Mouse (Mus musculus) intestine, embryonic 14.5 days (tissue): ENCODE data around the gene Bex1. TPM values are rescaled to one million over a fixed set of nuclear protein-coding genes. Genes with fewer than 3 reads are reported as not detected.

Experiments
- ATAC-seq: fragments of 200-750 bp; cut with Nextera tagmentation; replicated peaks from 2 replicates; pipeline ENCODE4 v1.8.0; 2017; ENCODE audit warnings: low read depth, moderate number of reproducible peaks, moderate TSS enrichment, moderate library complexity; ENCODE audit not compliant: low FRiP score, low TSS enrichment
- DNase-seq: peaks from one replicate; pipeline ENCODE4 v3.0.0-alpha.2; 2018; ENCODE audit warnings: low spot score
- H3K27ac ChIP-seq: fragments of 300-500 bp; sonication (generic); 2 replicates; pipeline ENCODE4 v1.5.1; 2014; ENCODE audit warnings: low read depth, mild to moderate bottlenecking, control low read depth
- H3K27me3 ChIP-seq: fragments of 300-500 bp; sonication (generic); replicated peaks from 2 replicates; pipeline ENCODE4 v1.6.1; 2014; ENCODE audit warnings: low read length, control low read depth; ENCODE audit not compliant: control insufficient read depth, insufficient read depth
- H3K36me3 ChIP-seq: fragments of 300-500 bp; sonication (generic); 2 replicates; pipeline ENCODE4 v1.6.1; 2014; ENCODE audit warnings: low read length, control low read depth; ENCODE audit not compliant: control insufficient read depth, insufficient read depth
- H3K4me1 ChIP-seq: fragments of 300-500 bp; sonication (generic); replicated peaks from 2 replicates; pipeline ENCODE4 v1.6.1; 2014; ENCODE audit warnings: low read length, control low read depth, mixed read lengths; ENCODE audit not compliant: control insufficient read depth, insufficient read depth
- H3K4me2 ChIP-seq: fragments of 300-500 bp; sonication (generic); 2 replicates; pipeline ENCODE4 v1.6.1; 2014; ENCODE audit warnings: low read length
- H3K4me3 ChIP-seq: fragments of 300-500 bp; sonication (generic); 2 replicates; pipeline ENCODE4 v1.5.1; 2014; ENCODE audit warnings: low read depth, low read length, control low read depth, mixed read lengths
- H3K9ac ChIP-seq: fragments of 300-500 bp; sonication (generic); 2 replicates; pipeline ENCODE4 v1.6.1; 2014; ENCODE audit warnings: mild to moderate bottlenecking, low read length
- H3K9me3 ChIP-seq: fragments of 300-500 bp; sonication (generic); 2 replicates; pipeline ENCODE4 v1.6.1; 2016; ENCODE audit warnings: low read length, control low read depth; ENCODE audit not compliant: control insufficient read depth
- WGBS: fragments of 180-500 bp; shearing (Covaris S2); extraction: QIAGEN DNeasy Blood & Tissue Kit; methylation state at CpG from one replicate; pipeline ENCODE4 v1.1.7; 2014; 5-methylcytosine and 5-hydroxymethylcytosine counted together
- microRNA-seq: library from miRNA; unstranded; fragments of <30 nt; microRNA quantifications from one replicate; pipeline ENCODE4, GENCODE M21; 2016
- polyA plus RNA-seq: library from polyadenylated mRNA; unstranded; fragments of >200 nt; fragmentation: Nextera tagmentation; extraction: Ambion mirVana; gene quantifications from 2 replicates; pipeline ENCODE4 v1.2.1, GENCODE M21; 2014

The Bex1 gene
- polyA plus RNA-seq, 1 experiment from 2014 or later, result 206 TPM

DNA sequence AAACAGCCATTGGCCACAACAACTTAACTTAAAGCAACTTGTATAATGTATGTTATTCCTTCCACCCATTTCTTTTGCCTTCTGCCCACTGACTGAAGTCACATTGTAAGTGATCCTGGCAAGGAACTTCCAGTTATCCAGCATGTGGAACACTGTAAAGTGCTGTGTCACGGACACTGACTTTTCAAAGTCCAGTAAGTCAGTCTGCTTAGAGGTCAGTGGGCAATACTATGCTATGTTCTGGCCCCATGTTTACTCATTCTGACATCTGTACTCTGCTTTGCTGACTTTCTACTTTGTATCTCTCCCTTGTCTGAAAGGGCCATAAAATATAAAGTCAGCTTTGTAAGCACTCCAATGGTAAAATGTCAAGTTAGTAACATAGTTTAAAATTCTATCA is 32.2 kb downstream of the Bex1 start:
- no peak for ATAC-seq
- H3K4me1 ChIP-seq, result no peaks in the 10 kb centered on the region
- no peak overlapping the region for H3K4me3 ChIP-seq
- no peak for DNase-seq
- no peaks in the 10 kb centered on the region for H3K36me3 ChIP-seq
- H3K27ac ChIP-seq, result no peak overlapping the region
- H3K27me3 ChIP-seq, result no peaks in the 10 kb centered on the region
- H3K9me3 ChIP-seq, result no peaks in the 10 kb centered on the region
- H3K9ac ChIP-seq, result no peak overlapping the region
- no peak overlapping the region for H3K4me2 ChIP-seq
- WGBS, result 73% methylated on average over 1 of the region's 1 CpGs

GRCm38 (mm10) chrX:136180897-136181553 is 34.3 kb downstream of the Bex1 start:
- no peak overlapping the region for H3K4me2 ChIP-seq
- no peak overlapping the region for H3K27ac ChIP-seq
- no peaks in the 10 kb centered on the region for H3K27me3 ChIP-seq
- 27% methylated on average over 11 of the region's 11 CpGs for WGBS
- no peak for DNase-seq
- no peaks in the 10 kb centered on the region for H3K9me3 ChIP-seq
- no peak overlapping the region for H3K9ac ChIP-seq
- no peaks in the 10 kb centered on the region for H3K36me3 ChIP-seq
- no peak for ATAC-seq
- H3K4me1 ChIP-seq, result no peaks in the 10 kb centered on the region
- H3K4me3 ChIP-seq, result no peak overlapping the region

GRCm38 (mm10) chrX:136172786-136173185 is 42.5 kb downstream of the Bex1 start:
- Histone ChIP-seq H3K27me3 (no peaks in the 10 kb centered on the region), H3K4me1 (no peaks in the 10 kb centered on the region), H3K4me3 (peak overlapping the region; percentile 63), H3K9ac (peak overlapping the region; percentile 46), H3K4me2 (peak overlapping the region; percentile 41), H3K9me3 (no peaks in the 10 kb centered on the region), H3K27ac (peak overlapping the region; percentile 91), H3K36me3 (no peaks in the 10 kb centered on the region)
- DNase-seq, result no peak
- ATAC-seq, result no peak
- WGBS, result 28% methylated on average over 10 of the region's 10 CpGs

GRCm38 (mm10) chrX:136172118-136172551 is 43.2 kb downstream of the Bex1 start, which contains the start of gene Tceal8:
Tceal8 (minus strand) TSS chrX:136172342.
- Histone ChIP-seq H3K9ac (peak within 1 kb of the TSS; percentile 73), H3K4me2 (peak within 1 kb of the TSS; percentile 55), H3K9me3 (no peaks in the 10 kb centered on the region), H3K4me1 (no peaks in the 10 kb centered on the region), H3K4me3 (peak within 1 kb of the TSS; percentile 63), H3K36me3 (no peaks in the 10 kb centered on the region), H3K27ac (peak within 1 kb of the TSS; percentile 91), H3K27me3 (no peaks in the 10 kb centered on the region)
- 12% methylated on average over 10 of the region's 10 CpGs for WGBS
- peak; percentile 96 for ATAC-seq
- peak; percentile 60 for DNase-seq

DNA sequence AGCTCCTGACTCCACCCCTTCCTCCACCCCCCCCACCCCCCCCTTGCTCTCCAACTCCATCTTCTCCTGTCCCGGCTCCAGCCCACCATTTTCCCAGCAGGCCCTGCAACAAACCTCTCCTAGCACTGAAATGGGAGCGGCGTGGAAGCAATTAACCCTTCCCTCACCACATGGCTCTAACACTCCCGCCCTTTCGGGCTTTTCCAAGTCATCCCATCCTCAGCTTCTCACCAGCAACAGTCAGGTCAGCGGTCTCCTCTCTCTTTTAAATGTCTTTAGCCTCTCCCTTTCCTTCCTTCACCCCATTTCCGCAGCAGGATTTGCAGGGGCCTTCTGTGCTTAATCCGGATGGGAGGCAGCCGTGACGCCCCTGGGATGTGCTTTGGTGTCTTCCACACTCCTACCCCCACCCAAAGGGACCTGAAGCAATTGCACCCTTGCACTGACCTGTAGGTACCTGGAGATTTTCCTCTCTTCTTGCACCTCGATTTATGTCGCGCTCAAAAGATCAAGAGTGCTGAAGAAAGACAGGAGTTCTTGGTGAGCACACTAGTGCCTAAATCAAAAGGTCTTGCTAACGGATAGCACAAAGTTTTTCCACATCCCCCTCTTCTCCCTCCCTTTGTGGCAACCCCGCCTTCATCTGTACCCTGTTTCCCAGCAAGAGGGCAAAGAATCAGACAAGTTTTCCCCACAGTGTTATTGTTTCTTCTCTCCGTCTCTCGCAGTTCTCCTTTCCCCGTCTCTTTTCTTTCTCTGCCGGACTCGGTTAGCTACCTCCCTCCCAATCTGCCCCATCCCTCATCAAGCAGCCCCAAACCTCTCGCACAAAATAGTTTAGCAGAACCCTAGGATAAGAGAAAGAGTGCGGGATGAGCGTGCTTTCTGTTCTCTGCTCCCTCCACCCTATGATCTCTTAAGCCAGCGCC is 43.9 kb downstream of the Bex1 start:
- no peaks in the 10 kb centered on the region for H3K36me3 ChIP-seq
- DNase-seq (peak; percentile 77), ATAC-seq (peak; percentile 70)
- no peaks in the 10 kb centered on the region for H3K9me3 ChIP-seq
- WGBS, result 15% methylated on average over 24 of the region's 24 CpGs
- peak overlapping the region; percentile 63 for H3K4me3 ChIP-seq
- H3K9ac ChIP-seq, result peak overlapping the region; percentile 73
- peak overlapping the region; percentile 55 for H3K4me2 ChIP-seq
- H3K27ac ChIP-seq, result peak overlapping the region; percentile 91
- H3K27me3 ChIP-seq, result no peaks in the 10 kb centered on the region
- H3K4me1 ChIP-seq, result no peaks in the 10 kb centered on the region

DNA sequence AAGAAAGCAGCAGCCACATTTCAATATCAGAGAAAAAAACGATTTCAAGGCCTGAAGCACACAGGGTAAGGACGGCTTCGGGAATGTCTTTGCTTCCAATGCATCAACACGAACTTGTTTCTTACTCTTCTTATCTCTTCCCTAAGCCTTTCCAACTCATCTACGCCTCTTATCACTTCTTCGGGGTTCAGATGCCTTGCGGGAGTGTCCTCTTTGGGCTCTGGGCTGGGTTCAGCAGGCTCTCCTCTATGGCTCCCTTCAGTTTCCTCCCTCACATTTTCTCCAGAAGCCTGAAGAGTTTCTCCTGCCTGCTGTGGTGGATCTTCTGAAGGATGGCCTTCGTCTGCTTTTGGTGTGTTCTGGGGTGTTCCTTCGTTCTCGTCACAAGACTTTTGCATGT is 44.7 kb downstream of the Bex1 start:
- DNase-seq (no peak), ATAC-seq (no peak)
- H3K36me3 ChIP-seq, result no peaks in the 10 kb centered on the region
- peak overlapping the region; percentile 63 for H3K4me3 ChIP-seq
- no peaks in the 10 kb centered on the region for H3K27me3 ChIP-seq
- H3K4me2 ChIP-seq, result peak overlapping the region; percentile 55
- no peaks in the 10 kb centered on the region for H3K9me3 ChIP-seq
- H3K27ac ChIP-seq, result no peak overlapping the region
- peak overlapping the region; percentile 25; the same call in 1 of the 2 replicates for H3K9ac ChIP-seq
- H3K4me1 ChIP-seq, result no peaks in the 10 kb centered on the region
- 29% methylated on average over 10 of the region's 10 CpGs for WGBS

Small RNA genes lying within 50 kb of the gene (microRNA-seq; reads per million reads assigned to microRNA genes)
- gene Mir6383, result not detected

Other genes starting within 250 kb of the Bex1 start
- gene Arxes2, start 221.7 kb downstream of the Bex1 start, polyA plus RNA-seq, result 85.0 and 86.0 TPM in 2 replicates
- gene Arxes1, start 182.1 kb downstream of the Bex1 start, polyA plus RNA-seq, result 35.9 and 40.5 TPM in 2 replicates
- 132 and 146 TPM in 2 replicates for gene Bex2, start 147.3 kb downstream of the Bex1 start, polyA plus RNA-seq
- 0.09 and 0.15 TPM in 2 replicates for gene Nxf3, start 130.3 kb downstream of the Bex1 start, polyA plus RNA-seq
- gene Bex4, start 76.5 kb downstream of the Bex1 start, polyA plus RNA-seq, result 190 and 192 TPM in 2 replicates
- gene Tceal8, start 43.2 kb downstream of the Bex1 start, polyA plus RNA-seq, result 199 and 214 TPM in 2 replicates
- 1.2 and 1.8 TPM in 2 replicates for gene Tceal5, start 11.6 kb downstream of the Bex1 start, polyA plus RNA-seq
- 0.31 and 0.49 TPM in 2 replicates for gene Tceal7, start 734 bp downstream of the Bex1 start, polyA plus RNA-seq
- 628 and 670 TPM in 2 replicates for gene Tceal9, start 29.6 kb upstream of the Bex1 start, polyA plus RNA-seq
- 460 and 504 TPM in 2 replicates for gene Bex3, start 54.7 kb upstream of the Bex1 start, polyA plus RNA-seq